Mouse (Mus musculus): ENCODE results near the gene Pepd. TPM values are rescaled to one million over a fixed set of nuclear protein-coding genes. Genes with fewer than 3 reads are reported as not detected.

Gene Pepd
- polyA plus RNA-seq, 1 experiment from 2014 or later: 150 TPM

GRCm38 (mm10) chr7:35065958-35066357 lies 153.8 kb downstream of the Pepd start:
- Histone ChIP-seq H3K9me3 (replicated peaks; ENCODE audit: low read length) (no peaks in the 10 kb centered on the region), H3K36me3 (ENCODE audit: insufficient read depth, low read length) (no peaks in the 10 kb centered on the region), H3K4me1 (replicated peaks; ENCODE audit: insufficient read depth, low read length) (no peaks in the 10 kb centered on the region), H3K4me2 (ENCODE audit: low read length) (no peak overlapping the region), H3K9ac (ENCODE audit: low read depth, low read length) (no peak overlapping the region), H3K27ac (no peak overlapping the region), H3K27me3 (ENCODE audit: insufficient read depth, low read length) (no peaks in the 10 kb centered on the region), H3K4me3 (replicated peaks; ENCODE audit: low read depth, low read length) (no peak overlapping the region)
- ATAC-seq (replicated peaks; ENCODE audit: low FRiP score, low read depth) (no peak), DNase-seq (ENCODE audit: low spot score) (no peak)
- no peak for TF ChIP-seq CTCF (IDR thresholded peaks at IDR 0.05; ENCODE audit: low read depth)
- WGBS: 68% methylated on average over 3 of the region's 3 CpGs

GRCm38 (mm10) chr7:35066640-35067212 lies 154.5 kb downstream of the Pepd start:
- Histone ChIP-seq H3K4me1 (replicated peaks; ENCODE audit: insufficient read depth, low read length) (no peaks in the 10 kb centered on the region), H3K36me3 (ENCODE audit: insufficient read depth, low read length) (no peaks in the 10 kb centered on the region), H3K27ac (no peak overlapping the region), H3K9me3 (replicated peaks; ENCODE audit: low read length) (no peaks in the 10 kb centered on the region), H3K4me3 (replicated peaks; ENCODE audit: low read depth, low read length) (no peak overlapping the region), H3K4me2 (ENCODE audit: low read length) (no peak overlapping the region), H3K27me3 (ENCODE audit: insufficient read depth, low read length) (no peaks in the 10 kb centered on the region), H3K9ac (ENCODE audit: low read depth, low read length) (no peak overlapping the region)
- WGBS: 80% methylated on average over 8 of the region's 8 CpGs
- DNase-seq (ENCODE audit: low spot score): no peak
- TF ChIP-seq CTCF (IDR thresholded peaks at IDR 0.05; ENCODE audit: low read depth): no peak
- no peak for ATAC-seq (replicated peaks; ENCODE audit: low FRiP score, low read depth)

DNA sequence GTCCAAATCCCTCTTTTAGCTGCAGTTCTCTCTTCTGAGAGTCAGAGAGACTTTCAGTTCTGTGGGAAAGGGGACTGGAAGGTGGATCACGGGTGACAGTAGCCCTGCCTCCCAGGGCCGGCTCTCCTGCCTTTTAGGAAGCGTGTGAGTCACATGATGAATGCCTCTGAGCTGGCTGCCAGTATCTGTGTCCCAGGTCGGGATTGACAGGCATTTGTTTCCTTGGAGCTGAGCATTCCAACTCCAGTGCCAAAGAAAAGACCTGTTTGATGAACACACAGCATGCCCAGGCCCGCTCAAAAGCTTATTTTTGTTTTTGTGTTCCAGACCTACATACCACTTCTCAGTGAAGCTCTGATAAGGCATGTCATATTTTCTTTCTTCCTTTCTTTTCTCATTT lies 164.5 kb downstream of the Pepd start:
- Histone ChIP-seq H3K4me2 (ENCODE audit: low read length) (no peak overlapping the region), H3K36me3 (ENCODE audit: insufficient read depth, low read length) (no peaks in the 10 kb centered on the region), H3K4me1 (replicated peaks; ENCODE audit: insufficient read depth, low read length) (no peaks in the 10 kb centered on the region; the same call in 1 of the 2 replicates), H3K4me3 (replicated peaks; ENCODE audit: low read depth, low read length) (no peak overlapping the region), H3K27me3 (ENCODE audit: insufficient read depth, low read length) (no peaks in the 10 kb centered on the region), H3K27ac (no peak overlapping the region), H3K9ac (ENCODE audit: low read depth, low read length) (no peak overlapping the region), H3K9me3 (replicated peaks; ENCODE audit: low read length) (no peaks in the 10 kb centered on the region)
- WGBS: 39% methylated on average over 5 of the region's 5 CpGs
- no peak for TF ChIP-seq CTCF (IDR thresholded peaks at IDR 0.05; ENCODE audit: low read depth)
- no peak for DNase-seq (ENCODE audit: low spot score)
- ATAC-seq (replicated peaks; ENCODE audit: low FRiP score, low read depth): no peak

DNA sequence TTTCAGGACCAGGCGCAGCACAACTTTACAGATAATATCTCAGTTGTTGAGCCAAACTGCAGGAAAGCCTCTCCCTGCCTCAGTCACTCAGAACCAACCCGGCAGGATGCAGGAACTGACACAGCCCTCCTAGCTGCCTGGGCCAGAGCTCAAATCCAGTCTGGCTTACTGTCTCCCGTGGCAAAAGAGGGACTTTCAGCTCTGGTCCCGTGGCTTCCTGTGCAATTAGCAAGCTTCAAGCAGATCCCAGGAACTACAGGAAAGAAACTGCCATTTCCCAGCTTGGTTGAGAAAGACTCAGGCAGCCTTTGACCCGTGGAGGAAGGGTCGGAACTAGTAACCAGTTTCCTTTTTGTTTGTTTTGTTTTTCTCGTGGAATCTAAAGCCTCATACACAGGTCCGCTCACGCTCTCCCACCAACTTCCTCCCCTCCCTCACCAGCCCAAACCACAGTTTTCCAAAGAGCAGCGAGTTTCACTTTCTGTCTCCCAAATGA lies 168.7 kb downstream of the Pepd start:
- 6% methylated on average over 10 of the region's 10 CpGs for WGBS
- TF ChIP-seq CTCF (IDR thresholded peaks at IDR 0.05; ENCODE audit: low read depth): no peak
- DNase-seq (ENCODE audit: low spot score): peak; percentile 80
- Histone ChIP-seq H3K4me1 (replicated peaks; ENCODE audit: insufficient read depth, low read length) (no peaks in the 10 kb centered on the region; the same call in 1 of the 2 replicates), H3K27me3 (ENCODE audit: insufficient read depth, low read length) (no peaks in the 10 kb centered on the region), H3K4me3 (replicated peaks; ENCODE audit: low read depth, low read length) (no peak overlapping the region), H3K4me2 (ENCODE audit: low read length) (peak overlapping the region; percentile 41), H3K27ac (peak overlapping the region; percentile 83), H3K9me3 (replicated peaks; ENCODE audit: low read length) (no peaks in the 10 kb centered on the region), H3K36me3 (ENCODE audit: insufficient read depth, low read length) (no peaks in the 10 kb centered on the region), H3K9ac (ENCODE audit: low read depth, low read length) (peak overlapping the region; percentile 24; the same call in 1 of the 2 replicates)
- peak; percentile 49; the same call in 1 of the 2 replicates for ATAC-seq (replicated peaks; ENCODE audit: low FRiP score, low read depth)

DNA sequence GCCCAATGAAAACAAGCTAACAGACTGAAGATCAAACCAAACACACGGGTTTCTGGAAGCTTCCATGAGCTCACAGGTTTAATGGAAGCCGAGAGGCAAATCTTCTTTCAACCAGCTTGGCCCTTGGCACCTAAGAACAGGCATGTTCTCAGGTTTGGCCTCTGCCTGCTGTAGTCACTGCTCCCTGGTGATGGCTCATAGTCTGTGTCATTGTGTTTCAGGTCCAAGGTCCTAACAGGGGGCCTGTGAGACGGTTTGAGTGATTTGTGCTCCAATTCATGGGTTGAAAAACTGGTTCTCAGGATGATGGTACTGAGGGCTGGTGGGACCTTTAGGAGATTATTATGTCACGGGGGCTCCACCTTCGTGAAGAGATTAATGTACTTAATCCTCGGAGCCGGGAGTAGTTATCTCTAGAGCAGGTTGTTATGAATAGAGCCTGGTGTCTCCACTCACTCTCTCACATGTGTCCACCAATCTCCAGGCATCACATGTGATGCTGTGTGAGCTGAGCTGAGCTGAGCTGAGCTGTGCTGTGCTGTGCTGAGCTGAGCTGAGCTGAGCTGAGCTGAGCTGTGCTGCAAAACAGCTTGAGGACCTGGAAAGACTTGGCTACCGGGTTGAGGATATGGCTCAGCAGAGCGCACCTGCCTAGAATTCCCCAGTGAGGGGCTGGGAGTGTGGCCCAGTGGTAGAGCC lies 169.4 kb downstream of the Pepd start:
- H3K27me3 ChIP-seq (ENCODE audit: insufficient read depth, low read length): no peaks in the 10 kb centered on the region
- no peak overlapping the region for H3K4me3 ChIP-seq (replicated peaks; ENCODE audit: low read depth, low read length)
- H3K9ac ChIP-seq (ENCODE audit: low read depth, low read length): no peak overlapping the region
- H3K36me3 ChIP-seq (ENCODE audit: insufficient read depth, low read length): no peaks in the 10 kb centered on the region
- H3K4me2 ChIP-seq (ENCODE audit: low read length): peak overlapping the region; percentile 41
- DNase-seq (ENCODE audit: low spot score) (no peak), ATAC-seq (replicated peaks; ENCODE audit: low FRiP score, low read depth) (no peak)
- WGBS: 75% methylated on average over 9 of the region's 9 CpGs
- no peaks in the 10 kb centered on the region for H3K9me3 ChIP-seq (replicated peaks; ENCODE audit: low read length)
- peak overlapping the region; percentile 83 for H3K27ac ChIP-seq
- TF ChIP-seq CTCF (IDR thresholded peaks at IDR 0.05; ENCODE audit: low read depth): no peak
- no peaks in the 10 kb centered on the region; the same call in 1 of the 2 replicates for H3K4me1 ChIP-seq (replicated peaks; ENCODE audit: insufficient read depth, low read length)

GRCm38 (mm10) chr7:35084565-35085360 lies 172.6 kb downstream of the Pepd start:
- H3K4me3 ChIP-seq (replicated peaks; ENCODE audit: low read depth, low read length): no peak overlapping the region
- H3K4me1 ChIP-seq (replicated peaks; ENCODE audit: insufficient read depth, low read length): no peaks in the 10 kb centered on the region; the same call in 1 of the 2 replicates
- H3K9me3 ChIP-seq (replicated peaks; ENCODE audit: low read length): no peaks in the 10 kb centered on the region
- H3K4me2 ChIP-seq (ENCODE audit: low read length): no peak overlapping the region
- DNase-seq (ENCODE audit: low spot score) (no peak), ATAC-seq (replicated peaks; ENCODE audit: low FRiP score, low read depth) (no peak)
- no peaks in the 10 kb centered on the region for H3K27me3 ChIP-seq (ENCODE audit: insufficient read depth, low read length)
- H3K36me3 ChIP-seq (ENCODE audit: insufficient read depth, low read length): no peaks in the 10 kb centered on the region
- 72% methylated on average over 12 of the region's 12 CpGs for WGBS
- no peak overlapping the region for H3K9ac ChIP-seq (ENCODE audit: low read depth, low read length)
- no peak for TF ChIP-seq CTCF (IDR thresholded peaks at IDR 0.05; ENCODE audit: low read depth)
- no peak overlapping the region for H3K27ac ChIP-seq
